30 mouse cellular contexts compared by ENCODE assay signal in genomic region chr17:16704199-16704598, GRCm38 (mm10).
A peak's percentile ranks its signal among the peaks of the same experiment; 100 is the strongest.
DNase-seq lines count a peak whose midpoint lies in the region; ATAC-seq and TF ChIP-seq lines count a peak whose summit lies in the region.
"Had no signal": no experiment of that assay in that cellular context is flagged by ENCODE, and none has a peak within 500 bp of the region (broad histone marks: within the 10 kb centered on the region; RNA-seq: fewer than 3 reads in every experiment).

No protein-coding gene starts in this region.

- H3K4me3 ChIP-seq in forebrain, embryonic 15.5 days = no peak overlapping the region
- no peak overlapping the region for H3K4me3 ChIP-seq in forebrain, embryonic 10.5 days
- H3K4me3 ChIP-seq: embryonic facial prominence, embryonic 12.5 days; embryonic facial prominence, embryonic 15.5 days; erythroblast, embryonic 14.5 days; heart, embryonic 12.5 days; heart, embryonic 15.5 days; hindbrain, embryonic 10.5 days; hindbrain, embryonic 13.5 days; intestine, embryonic 15.5 days had no signal

- H3K27me3 ChIP-seq in forebrain, embryonic 15.5 days = no peaks in the 10 kb centered on the region
- no peaks in the 10 kb centered on the region for H3K27me3 ChIP-seq in forebrain, embryonic 10.5 days (ENCODE audit: poor library complexity, severe bottlenecking)
- H3K27me3 ChIP-seq: embryonic facial prominence, embryonic 12.5 days; embryonic facial prominence, embryonic 15.5 days; heart, embryonic 12.5 days; heart, embryonic 15.5 days; hindbrain, embryonic 13.5 days; intestine, embryonic 15.5 days; Patski had no signal

- H3K36me3 ChIP-seq in forebrain, embryonic 15.5 days = no peaks in the 10 kb centered on the region
- no peaks in the 10 kb centered on the region for H3K36me3 ChIP-seq in forebrain, embryonic 10.5 days (replicated peaks)
- H3K36me3 ChIP-seq: embryonic facial prominence, embryonic 12.5 days; embryonic facial prominence, embryonic 15.5 days; heart, embryonic 12.5 days; heart, embryonic 15.5 days; hindbrain, embryonic 10.5 days; hindbrain, embryonic 13.5 days; intestine, embryonic 15.5 days had no signal

- no peak for TF ChIP-seq POLR2A in brain, embryonic 14.5 days (IDR thresholded peaks at IDR 0.05; ENCODE audit: borderline replicate concordance, extremely low read depth, insufficient read depth, insufficient read length, poor library complexity, severe bottlenecking)

- no peak overlapping the region for H3K27ac ChIP-seq in forebrain, embryonic 15.5 days (replicated peaks)
- no peak overlapping the region for H3K27ac ChIP-seq in forebrain, embryonic 10.5 days
- H3K27ac ChIP-seq: embryonic facial prominence, embryonic 12.5 days; embryonic facial prominence, embryonic 15.5 days; heart, embryonic 15.5 days; hindbrain, embryonic 10.5 days; hindbrain, embryonic 13.5 days; intestine, embryonic 15.5 days had no signal

- H3K4me2 ChIP-seq in forebrain, embryonic 15.5 days (replicated peaks) = no peak overlapping the region
- H3K4me2 ChIP-seq: embryonic facial prominence, embryonic 12.5 days; embryonic facial prominence, embryonic 15.5 days; heart, embryonic 12.5 days; heart, embryonic 15.5 days; hindbrain, embryonic 13.5 days; intestine, embryonic 15.5 days had no signal

- TF ChIP-seq CTCF in brain, embryonic 14.5 days (IDR thresholded peaks at IDR 0.05; ENCODE audit: borderline replicate concordance, extremely low read depth, insufficient read depth, insufficient read length) = no peak

- no peak overlapping the region for H3K9ac ChIP-seq in forebrain, embryonic 15.5 days (replicated peaks)
- H3K9ac ChIP-seq: embryonic facial prominence, embryonic 12.5 days; embryonic facial prominence, embryonic 15.5 days; heart, embryonic 12.5 days; heart, embryonic 15.5 days; hindbrain, embryonic 13.5 days; intestine, embryonic 15.5 days had no signal

- peak; percentile 69; the same call in 1 of the 2 replicates for ATAC-seq in forebrain, embryonic 15.5 days (replicated peaks)
- ATAC-seq in erythroblast, adult 5-6 weeks (replicated peaks; ENCODE audit: low FRiP score, poor library complexity, severe bottlenecking) = no peak
- ATAC-seq: CD4-positive, CD25-positive, alpha-beta regulatory T cell, adult 4 months; hindbrain, embryonic 16.5 days; intestine, embryonic 15.5 days; Patski had no signal

- H3K4me1 ChIP-seq in forebrain, embryonic 15.5 days = no peaks in the 10 kb centered on the region
- H3K4me1 ChIP-seq in forebrain, embryonic 10.5 days = no peaks in the 10 kb centered on the region
- H3K4me1 ChIP-seq: embryonic facial prominence, embryonic 12.5 days; embryonic facial prominence, embryonic 15.5 days; heart, embryonic 12.5 days; heart, embryonic 15.5 days; hindbrain, embryonic 10.5 days; hindbrain, embryonic 13.5 days; intestine, embryonic 15.5 days had no signal

- no peaks in the 10 kb centered on the region for H3K9me3 ChIP-seq in forebrain, embryonic 15.5 days
- no peaks in the 10 kb centered on the region for H3K9me3 ChIP-seq in forebrain, embryonic 10.5 days
- H3K9me3 ChIP-seq: embryonic facial prominence, embryonic 12.5 days; embryonic facial prominence, embryonic 15.5 days; heart, embryonic 12.5 days; heart, embryonic 15.5 days; hindbrain, embryonic 10.5 days; hindbrain, embryonic 13.5 days; intestine, embryonic 15.5 days had no signal

- no peak for DNase-seq in forebrain, embryonic 10.5 days (ENCODE audit: extremely low spot score, low spot score)
- peak; percentile 3 for DNase-seq in layer of hippocampus, adult 9-10 months (ENCODE audit: low spot score)
- DNase-seq in layer of hippocampus, adult 11-12 months (ENCODE audit: low spot score) = no peak
- DNase-seq in brain, embryonic 14.5 days (ENCODE audit: low read depth) = peak; percentile 49
- peak; percentile 6 for DNase-seq in telencephalon, adult 2 months (ENCODE audit: low read depth, low spot score)
- DNase-seq in adrenal gland, adult 18-20 months (ENCODE audit: low spot score in 2 of 2) = no peak
- DNase-seq: adrenal gland, adult 8-10 months; adrenal gland, postnatal 25 days; cerebellum, adult 11 months; cerebellum, adult 2 months; cerebellum, adult 9-11 months; cerebellum, postnatal 25 days; gastrocnemius, postnatal 25 days; heart, adult 18-20 months; heart, postnatal 10 days; heart, postnatal 36 days; kidney, adult 11 months had no signal

Comparison
In these comparisons a context has a peak if more than half of its experiments do, and no peak if none do; other contexts are left out.
1. DNase-seq: peak in layer of hippocampus, adult 9-10 months (single experiment), brain, embryonic 14.5 days (single experiment) and telencephalon, adult 2 months (single experiment); none in forebrain, embryonic 10.5 days (single experiment), layer of hippocampus, adult 11-12 months (single experiment) and adrenal gland, adult 18-20 months (0 of 2).